Mouse (Mus musculus) forebrain, embryonic 15.5 days (tissue): ENCODE measurements around the gene Ints1. TPM values are rescaled to one million over a fixed set of nuclear protein-coding genes. Genes with fewer than 3 reads are reported as not detected.

Experiments
- ATAC-seq: fragments of 200-750 bp; cut with Nextera tagmentation; replicated peaks from 2 replicates; pipeline ENCODE4 v1.8.0; 2017; ENCODE audit warnings: mild to moderate bottlenecking, moderate TSS enrichment, moderate library complexity
- H3K27ac ChIP-seq: fragments of 300-500 bp; sonication (generic); replicated peaks from 2 replicates; pipeline ENCODE4 v1.5.1; 2015; ENCODE audit warnings: mild to moderate bottlenecking, inconsistent platforms
- H3K27me3 ChIP-seq: fragments of 300-500 bp; sonication (generic); 2 replicates; pipeline ENCODE4 v1.6.1; 2015; ENCODE audit warnings: inconsistent platforms
- H3K36me3 ChIP-seq: fragments of 300-500 bp; sonication (generic); 2 replicates; pipeline ENCODE4 v1.6.1; 2015; ENCODE audit warnings: mild to moderate bottlenecking, inconsistent platforms
- H3K4me1 ChIP-seq: fragments of 300-500 bp; sonication (generic); 2 replicates; pipeline ENCODE4 v1.6.1; 2015; ENCODE audit warnings: inconsistent platforms
- H3K4me2 ChIP-seq: fragments of 300-500 bp; sonication (generic); replicated peaks from 2 replicates; pipeline ENCODE4 v1.6.1; 2015; ENCODE audit warnings: mild to moderate bottlenecking, inconsistent platforms
- H3K4me3 ChIP-seq: fragments of 300-500 bp; sonication (generic); 2 replicates; pipeline ENCODE4 v1.5.1; 2015; ENCODE audit warnings: mild to moderate bottlenecking, inconsistent platforms
- H3K9ac ChIP-seq: fragments of 300-500 bp; sonication (generic); replicated peaks from 2 replicates; pipeline ENCODE4 v1.6.1; 2015; ENCODE audit warnings: mild to moderate bottlenecking, inconsistent platforms
- H3K9me3 ChIP-seq: fragments of 300-500 bp; sonication (generic); 2 replicates; pipeline ENCODE4 v1.6.1; 2016; ENCODE audit warnings: inconsistent platforms
- WGBS: fragments of 180-500 bp; shearing (Covaris S2); methylation state at CpG from one replicate; pipeline ENCODE4 v1.1.7; 2015; ENCODE audit warnings: mixed read lengths; 5-methylcytosine and 5-hydroxymethylcytosine counted together
- polyA plus RNA-seq: library from polyadenylated mRNA; unstranded; fragments of >200 nt; fragmentation: Nextera tagmentation; extraction: Ambion mirVana; gene quantifications from 2 replicates; pipeline ENCODE4 v1.2.1, GENCODE M21; 2015

Ints1 gene
- polyA plus RNA-seq, 1 experiment from 2014 or later: 27.1 TPM

DNA sequence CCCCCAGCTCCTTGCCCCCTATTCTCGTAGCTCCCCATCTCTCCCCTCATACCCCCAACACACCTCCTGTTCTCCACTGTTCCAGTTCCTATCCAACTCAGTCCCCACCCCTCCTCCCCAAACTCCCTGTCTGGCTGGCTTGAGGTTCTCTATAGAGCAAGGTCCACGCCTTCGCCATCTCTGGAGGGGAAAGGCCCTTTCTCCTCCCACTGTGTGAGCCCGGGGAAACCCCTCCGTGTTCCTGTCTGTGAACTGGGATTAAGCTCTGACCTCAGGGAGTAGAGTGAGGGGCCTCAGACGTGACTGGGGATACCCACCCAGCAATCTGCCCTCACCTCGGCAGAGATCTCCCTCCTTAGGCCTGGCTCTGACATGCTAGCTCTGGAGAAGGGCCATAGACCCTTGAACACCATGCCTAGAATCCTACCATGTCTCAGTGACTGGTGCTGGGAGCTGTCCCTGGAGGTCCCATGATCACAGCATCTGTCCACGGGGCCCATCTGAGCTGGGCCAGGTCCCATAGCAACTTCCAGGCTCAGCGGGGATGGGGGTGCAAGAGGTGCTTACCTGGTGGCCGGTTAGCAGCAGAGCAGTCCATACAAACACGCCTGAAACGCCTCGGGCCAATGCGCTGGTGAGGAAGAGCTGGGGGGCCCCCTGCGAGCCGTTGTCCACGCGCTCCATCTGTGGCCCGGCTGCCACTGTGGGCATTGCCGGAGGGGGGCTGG, 37.1 kb upstream of the Ints1 start:
- ATAC-seq: no peak
- H3K9me3 ChIP-seq: no peaks in the 10 kb centered on the region
- H3K9ac ChIP-seq: no peak overlapping the region
- peaks cover 18% of the 10 kb centered on the region; the same call in 1 of the 2 replicates for H3K27me3 ChIP-seq
- no peaks in the 10 kb centered on the region for H3K36me3 ChIP-seq
- no peak overlapping the region for H3K27ac ChIP-seq
- no peak overlapping the region for H3K4me3 ChIP-seq
- H3K4me2 ChIP-seq: no peak overlapping the region
- WGBS: 68% methylated on average over 20 of the region's 20 CpGs
- H3K4me1 ChIP-seq: no peaks in the 10 kb centered on the region

GRCm38 (mm10) chr5:139811677-139812397, 36.4 kb upstream of the Ints1 start:
- H3K4me3 ChIP-seq: no peak overlapping the region
- 83% methylated on average over 15 of the region's 15 CpGs for WGBS
- no peaks in the 10 kb centered on the region for H3K36me3 ChIP-seq
- H3K4me2 ChIP-seq: no peak overlapping the region
- H3K27me3 ChIP-seq: peaks cover 18% of the 10 kb centered on the region; the same call in 1 of the 2 replicates
- no peak overlapping the region for H3K9ac ChIP-seq
- H3K27ac ChIP-seq: no peak overlapping the region
- H3K9me3 ChIP-seq: no peaks in the 10 kb centered on the region
- H3K4me1 ChIP-seq: no peaks in the 10 kb centered on the region
- ATAC-seq: no peak

GRCm38 (mm10) chr5:139809397-139809796, 33.9 kb upstream of the Ints1 start:
- H3K4me3 ChIP-seq: no peak overlapping the region
- H3K4me2 ChIP-seq: no peak overlapping the region
- H3K9me3 ChIP-seq: no peaks in the 10 kb centered on the region
- H3K4me1 ChIP-seq: no peaks in the 10 kb centered on the region
- ATAC-seq: no peak
- peaks cover 13% of the 10 kb centered on the region; the same call in 1 of the 2 replicates for H3K27me3 ChIP-seq
- H3K36me3 ChIP-seq: no peaks in the 10 kb centered on the region
- H3K9ac ChIP-seq: no peak overlapping the region
- WGBS: 59% methylated on average over 4 of the region's 4 CpGs
- no peak overlapping the region for H3K27ac ChIP-seq

- Histone ChIP-seq H3K36me3 (peaks cover 4% of the 10 kb centered on the region; the same call in 1 of the 2 replicates), H3K4me1 (peaks cover 8% of the 10 kb centered on the region), H3K4me3 (no peak overlapping the region), H3K9me3 (no peaks in the 10 kb centered on the region), H3K27ac (no peak overlapping the region), H3K27me3 (no peaks in the 10 kb centered on the region), H3K4me2 (no peak overlapping the region), H3K9ac (no peak overlapping the region)
- no peak for ATAC-seq
- 93% methylated on average over 8 of the region's 8 CpGs for whole genome bisulfite sequencing
Measured at GRCm38 (mm10) chr5:139805924-139806323, 30.4 kb upstream of the Ints1 start.

DNA sequence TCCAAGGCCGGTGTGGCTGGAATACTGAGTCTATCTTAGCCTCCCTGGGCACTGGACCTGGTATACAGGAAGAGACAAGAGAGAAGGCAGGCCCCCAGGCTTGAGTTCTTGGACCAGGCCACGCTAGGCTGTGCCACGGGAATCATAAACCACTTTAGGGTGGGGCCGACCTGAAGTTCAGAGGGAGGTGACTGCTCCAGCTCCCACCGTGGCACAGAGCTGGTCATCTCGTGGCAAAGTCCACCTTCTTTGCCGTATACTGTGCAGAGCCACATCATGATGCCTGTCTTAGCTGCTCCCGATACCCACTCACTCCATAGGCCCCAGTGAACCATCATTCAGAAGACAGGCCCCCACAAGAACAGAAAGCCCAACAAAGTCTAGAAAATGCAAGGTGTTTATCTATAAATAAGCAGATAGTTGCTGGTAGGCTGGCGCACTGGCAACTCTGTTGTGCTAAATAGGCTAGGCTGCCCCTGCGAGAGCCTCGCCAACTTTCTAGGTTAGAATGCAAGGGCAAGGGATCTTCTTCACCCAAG, 29.2 kb upstream of the Ints1 start:
- WGBS: 92% methylated on average over 11 of the region's 11 CpGs
- ATAC-seq: no peak
- H3K4me1 ChIP-seq: peaks cover 8% of the 10 kb centered on the region
- no peaks in the 10 kb centered on the region for H3K27me3 ChIP-seq
- H3K4me2 ChIP-seq: no peak overlapping the region
- no peak overlapping the region for H3K9ac ChIP-seq
- no peak overlapping the region for H3K4me3 ChIP-seq
- H3K27ac ChIP-seq: no peak overlapping the region
- H3K9me3 ChIP-seq: no peaks in the 10 kb centered on the region
- peaks cover 13% of the 10 kb centered on the region for H3K36me3 ChIP-seq

GRCm38 (mm10) chr5:139804107-139804551, 28.7 kb upstream of the Ints1 start:
- no peak for ATAC-seq
- Histone ChIP-seq H3K36me3 (peaks cover 13% of the 10 kb centered on the region), H3K9me3 (no peaks in the 10 kb centered on the region), H3K4me2 (no peak overlapping the region), H3K27me3 (no peaks in the 10 kb centered on the region), H3K9ac (no peak overlapping the region), H3K4me3 (no peak overlapping the region), H3K4me1 (peaks cover 12% of the 10 kb centered on the region), H3K27ac (no peak overlapping the region)
- WGBS: 3% methylated on average over 6 of the region's 6 CpGs

DNA sequence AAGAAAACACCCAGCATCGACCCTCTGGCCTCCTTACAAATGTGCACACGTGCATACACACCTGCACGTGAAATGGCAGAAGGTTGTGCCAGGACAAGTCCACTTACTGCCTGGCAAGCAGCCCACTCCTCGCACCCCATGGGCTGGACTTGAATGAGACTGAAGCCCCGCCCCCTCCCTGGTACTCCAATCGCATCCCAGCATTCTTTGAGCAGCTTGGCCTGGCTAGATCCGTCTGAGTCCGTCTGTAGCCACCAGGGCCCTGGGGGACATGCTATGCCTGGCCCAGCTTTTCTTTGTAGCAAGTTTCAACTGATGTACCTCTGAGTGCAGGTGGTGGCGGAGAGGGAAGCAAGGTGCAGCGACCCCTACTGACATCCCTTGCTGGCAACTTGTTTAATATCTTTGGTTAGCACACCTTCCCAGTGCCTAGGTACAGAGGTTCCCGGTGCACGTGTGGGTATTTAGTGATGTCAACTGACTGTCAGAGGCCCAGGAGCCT, 28.2 kb upstream of the Ints1 start:
- Histone ChIP-seq H3K4me3 (no peak overlapping the region), H3K36me3 (peaks cover 13% of the 10 kb centered on the region), H3K4me1 (peaks cover 17% of the 10 kb centered on the region), H3K27ac (no peak overlapping the region), H3K9ac (no peak overlapping the region), H3K27me3 (no peaks in the 10 kb centered on the region), H3K4me2 (no peak overlapping the region; the same call in 1 of the 2 replicates), H3K9me3 (no peaks in the 10 kb centered on the region)
- 0 out of 2 replicates have a peak, but pooled peaks have one; percentile 48 for ATAC-seq
- WGBS: 6% methylated on average over 12 of the region's 12 CpGs

- no peak overlapping the region for H3K9ac ChIP-seq
- no peak overlapping the region for H3K27ac ChIP-seq
- WGBS: 75% methylated on average over 8 of the region's 8 CpGs
- no peak overlapping the region for H3K4me3 ChIP-seq
- H3K4me1 ChIP-seq: peaks cover 22% of the 10 kb centered on the region
- peaks cover 13% of the 10 kb centered on the region for H3K36me3 ChIP-seq
- no peaks in the 10 kb centered on the region for H3K9me3 ChIP-seq
- H3K4me2 ChIP-seq: no peak overlapping the region; the same call in 1 of the 2 replicates
- H3K27me3 ChIP-seq: no peaks in the 10 kb centered on the region
- no peak for ATAC-seq
Measured at GRCm38 (mm10) chr5:139803165-139803564, 27.7 kb upstream of the Ints1 start.

DNA sequence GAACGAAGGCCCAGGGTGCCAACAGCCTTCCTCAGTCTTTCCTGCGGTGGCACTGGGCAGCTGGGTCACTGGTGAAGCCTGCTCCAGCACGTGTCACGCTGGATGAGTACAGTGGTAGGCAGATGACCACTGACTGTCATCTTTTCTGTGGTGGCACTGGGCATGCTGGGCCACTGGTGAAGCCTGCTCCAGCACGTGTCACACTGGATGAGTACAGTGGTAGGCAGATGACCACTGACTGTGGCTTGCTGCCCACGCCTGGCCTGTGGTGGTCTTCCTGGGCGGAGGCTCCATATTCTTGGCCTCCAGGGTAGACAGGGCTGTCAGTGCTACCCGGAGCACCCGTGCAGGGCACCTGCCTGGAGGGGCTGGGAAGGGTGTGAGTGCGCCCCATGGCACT, 26.4 kb upstream of the Ints1 start:
- no peaks in the 10 kb centered on the region for H3K27me3 ChIP-seq
- no peak for ATAC-seq
- no peaks in the 10 kb centered on the region for H3K9me3 ChIP-seq
- H3K4me1 ChIP-seq: peaks cover 35% of the 10 kb centered on the region
- no peak overlapping the region for H3K4me3 ChIP-seq
- peaks cover 13% of the 10 kb centered on the region for H3K36me3 ChIP-seq
- H3K9ac ChIP-seq: no peak overlapping the region
- no peak overlapping the region for H3K4me2 ChIP-seq
- 95% methylated on average over 10 of the region's 10 CpGs for WGBS
- no peak overlapping the region for H3K27ac ChIP-seq

DNA sequence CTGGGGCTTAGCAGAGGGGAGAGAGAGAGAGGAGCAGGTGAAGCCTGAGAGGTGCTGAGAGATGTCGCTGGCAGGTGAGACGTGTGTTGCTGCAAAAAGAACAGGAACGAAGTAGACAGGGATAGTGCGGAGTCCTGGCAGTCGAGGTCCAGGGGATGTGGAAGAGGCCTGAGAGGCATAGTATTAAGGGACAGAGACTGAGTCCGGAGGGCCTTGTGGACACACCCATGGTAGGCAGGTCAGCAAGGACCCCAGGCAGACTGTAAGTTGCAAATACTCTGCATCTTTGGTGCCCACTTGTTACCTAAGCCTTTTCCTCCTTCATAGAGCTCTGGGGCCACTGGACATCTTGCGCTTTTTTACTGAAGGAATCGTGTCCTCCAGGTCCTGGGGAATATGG, 25.8 kb upstream of the Ints1 start:
- H3K36me3 ChIP-seq: peaks cover 13% of the 10 kb centered on the region
- ATAC-seq: no peak
- no peaks in the 10 kb centered on the region for H3K9me3 ChIP-seq
- H3K27me3 ChIP-seq: no peaks in the 10 kb centered on the region
- 95% methylated on average over 8 of the region's 8 CpGs for WGBS
- no peak overlapping the region for H3K4me2 ChIP-seq
- no peak overlapping the region for H3K4me3 ChIP-seq
- H3K27ac ChIP-seq: no peak overlapping the region
- no peak overlapping the region for H3K9ac ChIP-seq
- peaks cover 41% of the 10 kb centered on the region for H3K4me1 ChIP-seq

DNA sequence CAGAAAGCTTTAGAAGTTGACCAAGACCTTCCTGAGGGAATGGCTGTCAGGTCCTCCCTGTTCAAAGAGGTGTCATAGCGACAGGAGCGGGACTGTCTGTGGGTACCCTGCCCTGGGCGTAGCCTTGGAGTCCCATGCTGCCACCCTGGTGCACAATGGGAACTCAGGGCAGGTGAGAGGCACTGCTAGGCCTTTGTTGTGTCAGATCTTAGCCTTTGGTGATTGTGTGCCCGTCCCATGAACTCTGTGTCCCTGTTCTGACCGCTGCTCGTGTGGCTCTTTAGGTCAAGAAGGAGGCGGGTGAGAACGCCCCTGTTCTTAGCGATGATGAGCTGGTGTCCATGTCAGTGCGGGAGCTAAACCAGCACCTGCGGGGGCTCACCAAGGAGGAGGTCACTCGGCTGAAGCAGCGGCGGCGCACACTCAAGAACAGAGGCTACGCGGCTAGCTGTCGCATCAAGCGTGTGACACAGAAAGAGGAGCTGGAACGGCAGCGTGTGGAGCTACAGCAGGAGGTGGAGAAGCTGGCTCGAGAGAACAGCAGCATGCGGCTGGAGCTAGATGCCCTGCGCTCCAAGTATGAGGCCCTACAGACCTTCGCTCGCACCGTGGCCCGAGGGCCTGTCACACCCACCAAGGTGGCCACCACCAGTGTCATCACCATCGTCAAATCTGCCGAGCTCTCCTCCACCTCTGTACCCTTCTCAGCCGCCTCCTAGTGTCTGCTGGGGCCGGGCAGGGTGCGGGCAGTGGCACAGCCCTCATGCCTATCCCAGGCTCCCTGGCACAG, 24.5 kb upstream of the Ints1 start:
- no peaks in the 10 kb centered on the region for H3K9me3 ChIP-seq
- peaks cover 13% of the 10 kb centered on the region for H3K36me3 ChIP-seq
- no peak overlapping the region for H3K27ac ChIP-seq
- no peak overlapping the region for H3K9ac ChIP-seq
- ATAC-seq: no peak
- H3K4me1 ChIP-seq: peaks cover 50% of the 10 kb centered on the region
- no peaks in the 10 kb centered on the region for H3K27me3 ChIP-seq
- no peak overlapping the region for H3K4me3 ChIP-seq
- H3K4me2 ChIP-seq: no peak overlapping the region
- 92% methylated on average over 33 of the region's 33 CpGs for WGBS
